Mouse (Mus musculus): ENCODE measurements at regions not wholly inside any gene's neighbourhood (a gene's known extent, or its start where the extent isn't known, plus 50 kb on each side); places are given as distances from the start of the nearest gene placed in this dataset.

DNA sequence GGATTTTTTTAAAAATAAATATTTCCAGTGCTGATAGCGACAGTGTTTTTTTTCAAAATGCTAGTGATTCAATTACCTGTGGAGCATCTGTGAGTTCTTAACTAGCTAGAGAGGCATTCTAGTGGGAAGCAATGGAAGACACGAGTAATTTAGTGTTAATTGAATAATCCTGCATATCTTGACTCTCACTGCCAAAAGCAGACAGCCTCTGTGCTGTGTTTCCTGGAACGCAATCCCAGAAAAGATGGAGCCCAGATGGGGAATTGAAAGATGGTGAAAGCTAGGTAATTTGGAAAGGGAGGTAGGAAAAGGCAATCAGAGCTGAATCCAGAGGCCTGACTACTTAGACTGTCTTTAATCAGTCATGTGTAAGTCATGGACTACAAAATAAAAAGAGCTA lies 441.0 kb downstream of the Prss52 start:
- TF ChIP-seq CTCF (IDR thresholded peaks at IDR 0.05; ENCODE audit: borderline replicate concordance, extremely low read depth, insufficient read depth, insufficient read length) (no peak), POLR2A (IDR thresholded peaks at IDR 0.05; ENCODE audit: borderline replicate concordance, extremely low read depth, insufficient read depth, insufficient read length, poor library complexity, severe bottlenecking) (no peak)
- peak; percentile 66 for DNase-seq (ENCODE audit: low read depth)

DNA sequence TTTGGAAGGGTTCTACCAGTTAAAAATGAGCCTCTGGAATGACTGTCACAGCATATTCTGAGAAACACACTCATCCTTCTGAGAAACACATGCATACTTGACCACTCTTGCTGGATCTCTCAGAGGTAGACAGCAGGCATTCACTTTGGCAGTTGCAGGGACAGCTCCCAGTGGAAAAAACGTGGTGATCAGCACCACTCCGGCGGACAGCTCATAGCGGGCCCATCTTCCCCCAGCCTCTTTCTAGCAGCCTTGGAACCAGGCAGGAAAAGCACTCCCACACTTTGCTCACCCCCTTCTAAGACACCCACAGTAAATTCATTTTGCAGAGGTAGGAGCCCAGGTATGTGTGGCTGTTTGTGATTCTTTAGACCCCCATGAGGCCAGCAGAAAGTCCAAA lies 442.7 kb downstream of the Prss52 start:
- DNase-seq (ENCODE audit: low read depth), result peak; percentile 45
- no peak for TF ChIP-seq CTCF (IDR thresholded peaks at IDR 0.05; ENCODE audit: borderline replicate concordance, extremely low read depth, insufficient read depth, insufficient read length)
- TF ChIP-seq POLR2A (IDR thresholded peaks at IDR 0.05; ENCODE audit: borderline replicate concordance, extremely low read depth, insufficient read depth, insufficient read length, poor library complexity, severe bottlenecking), result no peak

DNA sequence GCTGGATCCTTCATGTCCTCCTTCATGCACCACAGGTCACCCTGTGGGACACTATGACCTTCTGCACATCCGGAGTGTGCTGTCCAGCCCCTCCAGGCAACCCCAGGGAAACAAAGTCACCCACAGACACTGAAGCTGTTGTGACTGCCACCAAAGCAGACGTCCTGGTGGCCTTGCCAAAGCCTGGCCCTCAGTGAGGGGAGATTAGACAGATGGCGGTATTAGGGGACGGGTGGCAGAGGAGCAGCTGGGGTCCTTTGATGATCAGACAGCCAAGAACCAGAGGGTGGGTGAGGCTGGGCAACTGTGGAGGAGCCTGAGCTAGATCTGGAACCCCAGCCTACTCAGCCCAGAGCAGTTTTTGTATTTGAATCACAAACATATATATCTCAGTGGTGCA lies 448.9 kb downstream of the Prss52 start:
- no peak for TF ChIP-seq CTCF (IDR thresholded peaks at IDR 0.05; ENCODE audit: borderline replicate concordance, extremely low read depth, insufficient read depth, insufficient read length)
- TF ChIP-seq POLR2A (IDR thresholded peaks at IDR 0.05; ENCODE audit: borderline replicate concordance, extremely low read depth, insufficient read depth, insufficient read length, poor library complexity, severe bottlenecking), result no peak
- DNase-seq (ENCODE audit: low read depth), result no peak

DNA sequence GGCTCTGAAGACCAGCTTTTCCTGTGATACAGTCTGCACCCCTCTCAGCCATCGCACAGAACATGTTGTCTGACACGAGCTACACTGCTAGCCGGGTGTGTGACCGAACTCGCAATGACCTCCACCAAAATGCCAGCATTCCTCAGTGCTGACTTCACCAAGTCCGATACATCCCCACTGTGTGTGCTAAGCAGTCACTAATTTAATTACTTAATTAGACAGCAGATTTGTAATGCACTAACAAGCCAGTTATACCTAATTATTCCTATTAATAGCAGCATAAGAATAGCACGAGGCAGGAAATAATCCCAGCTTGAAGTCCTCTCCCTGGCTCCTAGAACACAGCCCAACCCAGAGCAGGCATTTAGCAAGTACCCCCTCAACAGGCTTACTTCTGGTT lies 452.0 kb downstream of the Prss52 start:
- DNase-seq (ENCODE audit: low read depth), result no peak
- TF ChIP-seq CTCF (IDR thresholded peaks at IDR 0.05; ENCODE audit: borderline replicate concordance, extremely low read depth, insufficient read depth, insufficient read length), result no peak
- TF ChIP-seq POLR2A (IDR thresholded peaks at IDR 0.05; ENCODE audit: borderline replicate concordance, extremely low read depth, insufficient read depth, insufficient read length, poor library complexity, severe bottlenecking), result no peak

DNA sequence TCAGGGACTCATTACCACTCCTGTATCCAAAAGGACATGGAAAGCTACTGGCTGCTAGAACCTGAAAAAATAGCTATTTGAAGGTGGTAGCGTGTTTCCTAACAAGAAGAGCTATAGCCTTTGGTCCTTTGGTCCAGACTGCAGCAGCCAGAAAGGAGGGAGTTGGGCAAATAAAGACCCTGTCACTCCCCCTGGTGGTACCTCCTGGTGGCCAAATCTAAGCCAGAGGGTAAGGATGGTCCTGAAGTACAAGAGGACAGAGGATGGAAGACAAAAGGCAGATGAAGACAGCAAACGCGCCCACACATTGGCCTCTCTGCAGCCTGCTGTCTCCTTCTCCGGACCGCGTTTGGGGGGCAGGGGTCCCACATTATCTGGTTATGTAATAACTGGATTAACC lies 453.4 kb downstream of the Prss52 start:
- TF ChIP-seq POLR2A (IDR thresholded peaks at IDR 0.05; ENCODE audit: borderline replicate concordance, extremely low read depth, insufficient read depth, insufficient read length, poor library complexity, severe bottlenecking) (no peak), CTCF (IDR thresholded peaks at IDR 0.05; ENCODE audit: borderline replicate concordance, extremely low read depth, insufficient read depth, insufficient read length) (peak; percentile 39; the same call in 1 of the 2 replicates)
- peak; percentile 27 for DNase-seq (ENCODE audit: low read depth)

DNA sequence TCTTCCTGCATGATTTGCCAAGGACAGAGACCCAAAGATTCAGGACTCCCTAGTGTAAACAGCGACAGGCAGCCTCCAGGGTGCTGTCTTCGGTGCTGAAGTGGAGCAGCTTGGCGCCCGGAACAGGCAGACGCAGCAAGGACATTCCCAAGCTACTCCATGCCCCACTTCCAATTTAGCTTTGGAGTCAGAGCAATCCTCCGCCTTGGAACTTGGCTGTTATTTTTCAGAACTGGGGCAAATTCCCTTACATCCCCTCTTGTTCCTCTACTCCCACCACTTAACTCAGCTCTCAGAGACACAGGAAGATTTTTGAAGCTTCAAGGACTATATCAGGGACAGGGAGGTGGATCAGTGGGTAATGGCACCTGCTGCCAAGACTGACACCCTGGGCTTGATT lies 464.6 kb downstream of the Prss52 start:
- peak; percentile 20 for DNase-seq (ENCODE audit: low read depth)
- TF ChIP-seq CTCF (IDR thresholded peaks at IDR 0.05; ENCODE audit: borderline replicate concordance, extremely low read depth, insufficient read depth, insufficient read length) (no peak), POLR2A (IDR thresholded peaks at IDR 0.05; ENCODE audit: borderline replicate concordance, extremely low read depth, insufficient read depth, insufficient read length, poor library complexity, severe bottlenecking) (no peak)

DNA sequence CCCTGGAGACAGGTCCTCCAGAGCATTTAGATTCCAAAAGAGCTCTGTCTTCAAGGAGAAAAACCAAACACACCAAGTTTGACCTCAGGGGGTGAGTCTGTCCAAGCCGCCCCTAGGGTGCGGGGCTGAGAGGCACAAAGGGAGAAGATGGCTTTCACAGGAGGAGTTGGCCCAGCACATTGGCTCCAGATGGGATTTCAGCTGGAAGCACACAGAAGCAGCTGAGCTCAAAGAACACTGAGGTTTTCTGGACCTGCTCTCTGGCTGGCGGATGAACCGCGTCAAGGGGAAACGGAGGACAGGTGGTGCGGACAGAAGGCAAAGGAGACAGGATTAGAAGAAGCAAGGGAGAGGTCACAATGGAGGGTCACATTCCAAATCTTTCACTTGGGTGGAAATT lies 466.9 kb downstream of the Prss52 start:
- DNase-seq (ENCODE audit: low read depth), result peak; percentile 53
- TF ChIP-seq POLR2A (IDR thresholded peaks at IDR 0.05; ENCODE audit: borderline replicate concordance, extremely low read depth, insufficient read depth, insufficient read length, poor library complexity, severe bottlenecking), result no peak
- no peak for TF ChIP-seq CTCF (IDR thresholded peaks at IDR 0.05; ENCODE audit: borderline replicate concordance, extremely low read depth, insufficient read depth, insufficient read length)

DNA sequence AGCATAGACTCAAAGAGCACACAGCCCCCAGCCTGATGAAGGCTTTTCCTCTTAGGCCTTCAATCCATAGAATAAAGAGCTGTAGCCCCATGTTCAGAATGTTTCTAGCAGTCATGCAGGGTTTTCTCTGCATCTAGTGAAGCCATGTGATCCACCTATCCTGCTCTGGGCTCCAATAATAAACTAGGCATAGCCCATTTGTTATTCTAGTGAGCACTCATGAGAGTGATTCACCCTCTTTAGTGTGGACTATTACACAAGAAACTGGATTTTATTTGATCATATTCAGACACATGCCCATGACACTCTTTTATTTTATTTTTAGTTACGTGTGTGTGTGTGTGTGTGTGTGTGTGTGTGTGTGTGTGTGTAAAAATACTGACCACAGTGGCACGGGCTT lies 468.7 kb downstream of the Prss52 start:
- no peak for DNase-seq (ENCODE audit: low read depth)
- TF ChIP-seq POLR2A (IDR thresholded peaks at IDR 0.05; ENCODE audit: borderline replicate concordance, extremely low read depth, insufficient read depth, insufficient read length, poor library complexity, severe bottlenecking) (no peak), CTCF (IDR thresholded peaks at IDR 0.05; ENCODE audit: borderline replicate concordance, extremely low read depth, insufficient read depth, insufficient read length) (no peak)

DNA sequence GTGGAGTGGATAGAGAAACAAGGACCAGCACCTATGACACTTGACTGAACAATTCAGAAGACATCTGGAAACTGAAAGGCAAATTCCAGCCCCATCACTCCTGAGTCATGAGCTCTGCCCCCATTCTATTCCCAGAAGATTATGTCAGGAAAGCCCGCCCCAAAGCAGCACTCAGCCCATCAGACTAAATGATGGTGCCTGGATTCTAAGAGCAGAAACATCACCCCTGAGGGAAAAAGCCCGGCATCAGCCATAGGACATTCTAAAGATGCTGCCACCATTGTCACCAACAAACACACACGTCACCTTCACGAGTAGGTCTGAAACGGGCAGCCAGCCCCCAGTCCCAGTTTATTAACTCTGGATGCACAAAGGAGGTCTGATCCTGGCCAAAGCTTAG lies 469.7 kb downstream of the Prss52 start:
- DNase-seq (ENCODE audit: low read depth), result peak; percentile 32
- TF ChIP-seq CTCF (IDR thresholded peaks at IDR 0.05; ENCODE audit: borderline replicate concordance, extremely low read depth, insufficient read depth, insufficient read length), result no peak
- no peak for TF ChIP-seq POLR2A (IDR thresholded peaks at IDR 0.05; ENCODE audit: borderline replicate concordance, extremely low read depth, insufficient read depth, insufficient read length, poor library complexity, severe bottlenecking)

DNA sequence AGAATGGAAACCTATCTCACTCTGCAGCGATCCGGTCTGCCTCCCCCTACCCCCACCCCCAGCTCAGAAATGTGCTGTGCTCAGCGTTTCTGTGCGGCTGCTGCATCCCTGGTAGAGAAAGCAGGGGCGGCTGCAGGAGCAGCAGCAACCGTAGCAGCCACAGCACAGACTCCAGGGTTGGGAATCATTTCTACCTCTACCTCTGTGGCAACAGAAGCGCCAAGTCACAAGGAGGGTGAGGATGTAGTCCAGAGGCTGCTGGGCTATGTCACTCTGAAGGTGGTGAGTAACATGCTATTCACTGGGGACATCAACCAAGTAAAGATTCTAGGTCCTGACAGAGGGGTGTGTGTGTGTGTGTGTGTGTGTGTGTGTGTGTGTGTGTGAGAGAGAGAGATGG lies 470.2 kb downstream of the Prss52 start:
- TF ChIP-seq POLR2A (IDR thresholded peaks at IDR 0.05; ENCODE audit: borderline replicate concordance, extremely low read depth, insufficient read depth, insufficient read length, poor library complexity, severe bottlenecking) (no peak), CTCF (IDR thresholded peaks at IDR 0.05; ENCODE audit: borderline replicate concordance, extremely low read depth, insufficient read depth, insufficient read length) (no peak)
- DNase-seq (ENCODE audit: low read depth), result peak; percentile 77

DNA sequence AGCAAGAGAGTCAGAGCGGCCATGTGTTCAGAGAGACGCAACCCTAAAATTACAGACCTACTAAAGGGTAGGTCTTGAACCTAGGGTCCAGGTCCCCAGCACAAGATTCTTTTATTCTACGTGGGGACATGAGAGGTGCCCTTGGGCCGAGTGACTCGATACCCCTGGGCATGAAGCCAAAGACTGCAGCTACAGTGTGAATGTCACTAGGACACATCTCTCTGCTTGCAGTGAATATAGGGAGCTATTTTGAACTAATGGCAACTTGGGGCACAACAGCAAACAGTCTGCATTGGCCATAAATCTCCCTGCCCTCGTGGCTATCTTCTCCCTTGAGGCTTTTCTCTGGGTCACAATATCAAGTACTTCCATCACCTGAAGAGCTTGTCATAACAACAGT lies 470.7 kb downstream of the Prss52 start:
- TF ChIP-seq POLR2A (IDR thresholded peaks at IDR 0.05; ENCODE audit: borderline replicate concordance, extremely low read depth, insufficient read depth, insufficient read length, poor library complexity, severe bottlenecking) (no peak), CTCF (IDR thresholded peaks at IDR 0.05; ENCODE audit: borderline replicate concordance, extremely low read depth, insufficient read depth, insufficient read length) (no peak)
- DNase-seq (ENCODE audit: low read depth), result no peak

DNA sequence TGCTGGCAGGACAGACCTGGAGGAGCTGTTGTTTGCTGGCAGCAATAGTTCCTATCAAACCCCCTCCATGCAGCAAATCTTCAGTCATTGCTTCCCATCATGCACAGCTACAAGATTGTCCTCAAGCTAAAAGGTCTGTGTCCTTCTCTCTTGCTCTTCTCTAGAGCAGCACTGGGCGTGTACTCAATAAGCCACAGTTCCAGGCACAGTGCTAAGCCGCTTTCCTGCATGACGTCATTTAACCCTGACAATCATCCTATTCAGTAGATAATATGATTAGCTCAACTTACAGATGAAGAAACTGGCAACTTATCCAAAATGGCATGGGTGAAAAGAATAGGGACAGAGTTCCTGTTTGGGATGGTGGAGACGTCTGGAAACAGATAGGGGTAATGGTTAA lies 471.9 kb downstream of the Prss52 start:
- peak; percentile 41 for DNase-seq (ENCODE audit: low read depth)
- no peak for TF ChIP-seq CTCF (IDR thresholded peaks at IDR 0.05; ENCODE audit: borderline replicate concordance, extremely low read depth, insufficient read depth, insufficient read length)
- no peak for TF ChIP-seq POLR2A (IDR thresholded peaks at IDR 0.05; ENCODE audit: borderline replicate concordance, extremely low read depth, insufficient read depth, insufficient read length, poor library complexity, severe bottlenecking)

DNA sequence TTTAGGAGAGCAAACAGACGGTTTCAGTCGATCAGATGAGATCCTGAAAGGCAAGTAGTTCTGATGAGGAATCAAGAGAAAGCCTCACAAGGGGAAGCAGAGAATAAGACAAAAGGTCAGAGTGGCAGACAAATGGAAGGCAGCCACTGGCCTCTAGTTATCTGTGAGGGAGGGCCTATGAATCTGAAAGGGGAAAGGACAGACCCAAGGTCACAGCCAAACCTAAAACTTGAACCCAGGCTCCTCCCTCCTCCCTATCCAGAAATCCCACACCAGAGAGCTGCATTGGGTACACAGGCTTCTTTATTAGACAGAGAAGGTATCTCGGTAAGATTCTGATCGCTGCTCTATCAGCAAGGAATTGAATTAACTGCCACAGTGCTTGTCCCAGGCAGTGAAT lies 476.0 kb downstream of the Prss52 start:
- no peak for DNase-seq (ENCODE audit: low read depth)

More for the DNA sequence above, 476.0 kb downstream of the Prss52 start:
- TF ChIP-seq CTCF (IDR thresholded peaks at IDR 0.05; ENCODE audit: borderline replicate concordance, extremely low read depth, insufficient read depth, insufficient read length) (no peak), POLR2A (IDR thresholded peaks at IDR 0.05; ENCODE audit: borderline replicate concordance, extremely low read depth, insufficient read depth, insufficient read length, poor library complexity, severe bottlenecking) (no peak)
